Mouse (Mus musculus): ENCODE results near the gene Cldn18. TPM values are rescaled to one million over a fixed set of nuclear protein-coding genes. Genes with fewer than 3 reads are reported as not detected.

The Cldn18 gene
- 0.32 TPM for polyA plus RNA-seq (2014; fragmentation: Illumina TruSeq; extraction: RNeasy Lipid Tissue Mini Kit (QIAGEN cat#74804); ENCODE audit: low read depth, low replicate concordance)

DNA sequence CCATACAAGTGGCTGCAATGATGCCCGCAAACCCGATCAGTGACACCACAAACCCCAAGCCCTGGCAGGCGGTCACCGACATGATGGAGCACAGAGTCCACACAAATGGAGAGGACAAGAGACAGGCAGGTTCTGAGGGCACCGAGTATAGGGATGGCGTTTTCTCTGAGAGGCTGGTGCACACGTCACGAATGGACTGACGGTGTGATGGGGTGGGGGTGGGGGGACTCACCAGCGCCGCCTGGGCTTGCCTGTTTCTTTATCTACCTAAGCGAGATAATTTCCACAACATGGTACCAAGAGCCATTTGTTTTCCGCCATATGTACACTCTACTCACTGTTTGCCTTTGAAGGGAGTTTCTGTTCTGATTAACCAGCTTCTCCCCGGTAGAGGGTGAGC, at the start of gene Cldn18:
TSS of gene Cldn18 (minus strand) at position 134 of the 400 bp plus-strand sequence.

Other genes starting within 250 kb of the Cldn18 start
- 38.3 TPM for gene Armc8, start 148.4 kb downstream of the Cldn18 start, polyA plus RNA-seq (2014; fragmentation: Illumina TruSeq; extraction: RNeasy Lipid Tissue Mini Kit (QIAGEN cat#74804); ENCODE audit: low read depth, low replicate concordance)
- gene Dbr1, start 141.5 kb downstream of the Cldn18 start, polyA plus RNA-seq (2014; fragmentation: Illumina TruSeq; extraction: RNeasy Lipid Tissue Mini Kit (QIAGEN cat#74804); ENCODE audit: low read depth, low replicate concordance): 12.5 TPM
- gene A4gnt, start 104.8 kb downstream of the Cldn18 start, polyA plus RNA-seq (2014; fragmentation: Illumina TruSeq; extraction: RNeasy Lipid Tissue Mini Kit (QIAGEN cat#74804); ENCODE audit: low read depth, low replicate concordance): 13.5 TPM
- 5.1 TPM for gene Dzip1l, start 87.8 kb downstream of the Cldn18 start, polyA plus RNA-seq (2014; fragmentation: Illumina TruSeq; extraction: RNeasy Lipid Tissue Mini Kit (QIAGEN cat#74804); ENCODE audit: low read depth, low replicate concordance)
- gene Sox14, start 158.9 kb upstream of the Cldn18 start, polyA plus RNA-seq (2014; fragmentation: Illumina TruSeq; extraction: RNeasy Lipid Tissue Mini Kit (QIAGEN cat#74804); ENCODE audit: low read depth, low replicate concordance): not detected